Mouse (Mus musculus) lung, postnatal 0 days (tissue): ENCODE results near the gene Ints2.
"Not testable (repeated sequence)": the region's sequence is repeated elsewhere in the genome, so short reads cannot be mapped to it uniquely, and the experiment has no call there.

Source experiments
- CTCF ChIP-seq: IDR thresholded peaks from 2 replicates; pipeline ENCODE4 v1.5.1; 2016; ENCODE audit warnings: antibody characterized with exemption, mild to moderate bottlenecking
- EP300 ChIP-seq: IDR thresholded peaks from 2 replicates; pipeline ENCODE4 v1.6.1; 2016; ENCODE audit warnings: antibody characterized with exemption, mild to moderate bottlenecking, control low read depth

GRCm38 (mm10) chr11:86292201-86292600 is 34.8 kb upstream of the Ints2 start:
- TF ChIP-seq EP300, CTCF: not testable (repeated sequence)
